15 mouse cellular contexts compared by ENCODE assay signal in genomic region chr8:89308532-89308931, GRCm38 (mm10).
DNase-seq lines count a peak whose midpoint lies in the region; ATAC-seq lines count a peak whose summit lies in the region.
"Had no signal": no experiment of that assay in that cellular context is flagged by ENCODE, and none has a peak within 500 bp of the region (broad histone marks: within the 10 kb centered on the region; RNA-seq: fewer than 3 reads in every experiment).

No protein-coding gene starts in this region.

- peak overlapping the region; percentile 28; the same call in 1 of the 2 replicates for H3K4me2 ChIP-seq in neural tube, embryonic 11.5 days (ENCODE audit: low read depth)
- H3K4me2 ChIP-seq in hindbrain, embryonic 13.5 days: no peak overlapping the region
- no peak overlapping the region for H3K4me2 ChIP-seq in neural tube, embryonic 15.5 days
- H3K4me2 ChIP-seq: liver, embryonic 12.5 days had no signal

- H3K9me3 ChIP-seq in neural tube, embryonic 11.5 days (ENCODE audit: control insufficient read depth, low read length): no peaks in the 10 kb centered on the region
- H3K9me3 ChIP-seq in hindbrain, embryonic 13.5 days: no peaks in the 10 kb centered on the region
- no peaks in the 10 kb centered on the region for H3K9me3 ChIP-seq in neural tube, embryonic 15.5 days (replicated peaks)
- H3K9me3 ChIP-seq: liver, embryonic 12.5 days had no signal

- peak overlapping the region; percentile 23; the same call in 1 of the 2 replicates for H3K9ac ChIP-seq in neural tube, embryonic 11.5 days (ENCODE audit: low read length)
- H3K9ac ChIP-seq in hindbrain, embryonic 13.5 days: no peak overlapping the region
- no peak overlapping the region for H3K9ac ChIP-seq in neural tube, embryonic 15.5 days (replicated peaks)
- H3K9ac ChIP-seq: liver, embryonic 12.5 days had no signal

- DNase-seq in embryo, embryonic 11 days: peak; percentile 25
- DNase-seq in embryo, embryonic 9.5 days (ENCODE audit: extremely low spot score): no peak
- no peak for DNase-seq in neural tube, embryonic 11.5 days (ENCODE audit: low spot score)
- DNase-seq in neural tube, embryonic 10.5 days (ENCODE audit: extremely low spot score, low spot score): no peak
- DNase-seq in c-Kit-positive CD71-positive TER-119-positive erythroid progenitor cells, embryonic 14.5 days (ENCODE audit: low spot score): no peak
- DNase-seq in urinary bladder, postnatal 4 days (ENCODE audit: low spot score in 2 of 2): no peak
- DNase-seq: gastrocnemius, postnatal 36 days; kidney, postnatal 10 days; lung, postnatal 10 days; right cerebral cortex, adult 18-20 months; thymus, adult 2 months had no signal

- peak overlapping the region; percentile 12; the same call in 1 of the 2 replicates for H3K4me3 ChIP-seq in neural tube, embryonic 11.5 days (ENCODE audit: low read depth, low read length)
- no peak overlapping the region for H3K4me3 ChIP-seq in hindbrain, embryonic 13.5 days
- H3K4me3 ChIP-seq in neural tube, embryonic 15.5 days (replicated peaks): no peak overlapping the region
- H3K4me3 ChIP-seq: liver, embryonic 12.5 days had no signal

- WGBS in neural tube, embryonic 11.5 days: 24% methylated on average over 8 of the region's 8 CpGs
- WGBS in hindbrain, embryonic 13.5 days: 14% methylated on average over 8 of the region's 8 CpGs
- WGBS in neural tube, embryonic 15.5 days: 14% methylated on average over 8 of the region's 8 CpGs

- no peak for ATAC-seq in neural tube, embryonic 11.5 days (ENCODE audit: insufficient read depth, low FRiP score, low TSS enrichment)
- no peak for ATAC-seq in hindbrain, embryonic 13.5 days (ENCODE audit: low FRiP score)
- no peak for ATAC-seq in neural tube, embryonic 15.5 days (ENCODE audit: low FRiP score)
- ATAC-seq: liver, embryonic 12.5 days had no signal

- no peaks in the 10 kb centered on the region for H3K36me3 ChIP-seq in neural tube, embryonic 11.5 days (ENCODE audit: control insufficient read depth, insufficient read depth, low read length)
- no peaks in the 10 kb centered on the region for H3K36me3 ChIP-seq in hindbrain, embryonic 13.5 days
- H3K36me3 ChIP-seq in neural tube, embryonic 15.5 days: no peaks in the 10 kb centered on the region
- H3K36me3 ChIP-seq: G1E; liver, embryonic 12.5 days had no signal

- H3K4me1 ChIP-seq in neural tube, embryonic 11.5 days (ENCODE audit: control insufficient read depth, insufficient read depth, low read length): peaks cover 22% of the 10 kb centered on the region
- peaks cover 32% of the 10 kb centered on the region for H3K4me1 ChIP-seq in hindbrain, embryonic 13.5 days (replicated peaks)
- peaks cover 14% of the 10 kb centered on the region for H3K4me1 ChIP-seq in neural tube, embryonic 15.5 days
- H3K4me1 ChIP-seq: liver, embryonic 12.5 days had no signal

- no peaks in the 10 kb centered on the region for H3K27me3 ChIP-seq in neural tube, embryonic 11.5 days (ENCODE audit: control insufficient read depth, insufficient read depth, low read length)
- H3K27me3 ChIP-seq in hindbrain, embryonic 13.5 days: peaks cover 3% of the 10 kb centered on the region; the same call in 1 of the 2 replicates
- no peaks in the 10 kb centered on the region for H3K27me3 ChIP-seq in neural tube, embryonic 15.5 days (replicated peaks)
- H3K27me3 ChIP-seq: liver, embryonic 12.5 days had no signal

- H3K27ac ChIP-seq in neural tube, embryonic 11.5 days (ENCODE audit: low read depth, low read length): peak overlapping the region; percentile 81
- peak overlapping the region; percentile 19 for H3K27ac ChIP-seq in hindbrain, embryonic 13.5 days
- peak overlapping the region; percentile 49 for H3K27ac ChIP-seq in neural tube, embryonic 15.5 days (replicated peaks)
- H3K27ac ChIP-seq: liver, embryonic 12.5 days had no signal

Comparison
In these comparisons a context has a peak if more than half of its experiments do, and no peak if none do; other contexts are left out.
1. H3K27ac ChIP-seq: peak in every context shown above with its lines; median percentile 81 in neural tube, embryonic 11.5 days; 49 in neural tube, embryonic 15.5 days; 19 in hindbrain, embryonic 13.5 days.